Mouse (Mus musculus) right cerebral cortex, postnatal 4 days (tissue): ENCODE measurements around the gene Ric8b.

Source experiments
- DNase-seq: peaks from one replicate; pipeline ENCODE4 v3.0.0-alpha.2; 2022

Gene Ric8b

GRCm38 (mm10) chr10:85013464-85013863, 96.0 kb downstream of the Ric8b start:
- DNase-seq, result peak; percentile 26

GRCm38 (mm10) chr10:85013924-85014428, 96.6 kb downstream of the Ric8b start:
- DNase-seq, result no peak

GRCm38 (mm10) chr10:85014456-85014976, 97.1 kb downstream of the Ric8b start:
- no peak for DNase-seq

DNA sequence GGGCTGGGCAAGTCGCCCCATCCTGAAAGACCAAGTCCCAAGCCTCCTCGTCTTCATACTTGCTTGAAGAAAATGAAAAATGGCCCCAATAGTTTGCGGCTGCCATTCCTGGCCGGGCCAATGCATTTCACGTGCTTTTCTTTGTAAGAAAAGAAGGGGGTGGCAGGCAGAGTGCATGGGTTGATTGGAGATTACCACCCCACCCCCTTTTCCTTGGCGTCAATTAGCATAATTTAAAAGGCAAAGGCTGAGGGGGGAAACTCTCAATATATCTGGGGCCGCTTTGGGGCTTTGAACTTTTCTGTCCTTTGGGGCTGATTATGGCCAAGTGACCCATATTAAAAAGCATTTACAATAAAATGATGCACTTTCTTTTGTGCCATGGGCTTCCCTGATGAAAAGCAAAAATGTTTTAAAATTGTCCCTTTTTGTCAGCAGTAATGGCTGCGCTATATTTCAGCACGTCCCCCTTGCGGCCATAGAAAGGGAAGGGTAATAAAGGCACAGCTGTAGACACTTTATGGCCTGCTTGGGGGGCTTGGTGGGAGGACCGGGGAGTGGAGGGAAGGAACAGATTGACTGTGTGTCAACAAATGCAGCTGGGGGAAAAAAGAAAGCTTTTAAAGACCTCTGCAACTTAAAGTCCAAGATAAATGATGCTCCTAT, 105.4 kb downstream of the Ric8b start:
- no peak for DNase-seq

- DNase-seq, result peak; percentile 42
Observed at GRCm38 (mm10) chr10:85023313-85023666, 105.9 kb downstream of the Ric8b start.

GRCm38 (mm10) chr10:85025799-85026424, 108.5 kb downstream of the Ric8b start:
- DNase-seq, result no peak

DNA sequence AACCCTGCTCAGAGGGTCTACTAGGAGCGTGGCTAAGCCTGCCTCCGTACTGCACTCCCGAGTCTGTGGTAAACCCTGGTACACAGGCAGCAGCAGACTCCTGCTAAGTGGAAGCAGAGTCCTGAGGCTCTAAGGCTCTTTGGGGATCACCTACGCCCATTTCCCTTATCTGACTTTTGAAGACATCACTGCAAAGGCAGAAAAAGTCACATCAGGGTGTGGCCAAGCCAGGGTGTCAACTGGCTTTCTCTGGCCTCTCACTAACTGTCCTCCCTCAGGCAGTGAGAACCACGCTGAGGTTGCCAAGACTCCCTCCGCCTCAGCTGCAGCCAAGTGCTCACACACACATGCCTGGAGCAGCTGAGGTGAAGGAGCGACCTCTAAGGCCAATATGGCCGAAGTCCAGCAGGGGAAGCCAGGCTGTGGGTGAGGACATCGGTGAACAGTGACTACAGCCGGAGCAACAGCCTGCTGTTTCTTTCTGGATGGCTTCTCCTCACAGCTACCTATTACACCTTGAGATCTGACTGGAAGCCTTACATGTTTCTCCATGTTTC, 110.3 kb downstream of the Ric8b start:
- DNase-seq, result no peak

- no peak for DNase-seq
Observed at GRCm38 (mm10) chr10:85035131-85035725, 117.8 kb downstream of the Ric8b start.

GRCm38 (mm10) chr10:85038147-85038546, 120.7 kb downstream of the Ric8b start:
- no peak for DNase-seq

GRCm38 (mm10) chr10:85038852-85039251, 121.4 kb downstream of the Ric8b start:
- no peak for DNase-seq

DNA sequence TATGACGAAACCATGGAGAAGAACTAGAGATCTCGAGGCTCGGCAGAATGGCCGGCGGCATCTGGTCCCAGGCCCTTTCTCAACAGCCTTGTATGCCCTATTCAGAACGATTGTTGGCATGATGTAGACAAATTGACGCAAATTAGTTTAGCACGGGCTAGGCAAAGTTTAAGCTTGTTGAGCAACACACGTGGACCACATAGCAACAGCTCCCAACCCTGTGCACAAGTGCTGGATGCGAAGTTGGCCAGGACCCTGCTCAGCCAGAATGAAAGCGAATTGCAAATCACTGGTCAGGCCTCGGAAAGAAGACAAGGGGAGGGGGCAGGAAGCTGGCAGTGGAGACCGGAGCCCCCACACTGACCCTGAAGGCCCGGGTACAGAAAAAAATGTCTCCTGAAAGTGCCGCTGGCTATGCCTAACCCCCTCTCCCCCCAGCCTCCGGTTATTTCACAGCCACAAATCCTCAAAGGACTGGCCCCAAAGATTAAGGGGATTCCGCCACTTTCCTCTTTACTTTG, 126.8 kb downstream of the Ric8b start:
- no peak for DNase-seq

GRCm38 (mm10) chr10:85044732-85045720, 127.6 kb downstream of the Ric8b start:
- peak; percentile 44 for DNase-seq

- DNase-seq, result peak; percentile 20
Observed at GRCm38 (mm10) chr10:85046585-85046984, 129.2 kb downstream of the Ric8b start.

- no peak for DNase-seq
Observed at GRCm38 (mm10) chr10:85048008-85048407, 130.6 kb downstream of the Ric8b start.

DNA sequence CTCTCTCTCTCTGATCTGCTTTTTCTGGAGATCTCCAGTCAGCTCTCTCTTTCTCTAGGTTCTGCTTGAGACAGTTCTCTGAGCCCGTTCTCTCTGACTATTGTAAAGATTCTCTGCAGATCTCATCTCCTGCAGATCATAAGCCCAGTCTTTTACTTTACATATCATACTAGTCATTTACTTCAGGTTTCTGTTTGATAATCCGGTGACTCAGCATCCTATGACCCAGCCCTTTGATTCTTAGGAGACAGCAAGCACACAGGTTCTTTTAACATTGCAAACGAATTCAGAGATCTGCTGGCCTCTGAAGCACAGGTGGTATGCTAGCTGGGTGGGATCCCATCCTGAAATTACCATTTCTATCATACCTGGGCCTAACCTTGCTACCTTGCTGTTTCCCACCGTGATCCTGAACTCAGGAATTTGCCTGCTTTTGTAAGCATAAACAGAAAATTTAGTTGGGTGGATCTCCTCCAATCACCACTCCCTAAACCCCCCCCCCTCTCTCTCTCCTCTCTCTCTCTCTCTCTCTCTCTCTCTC, 133.3 kb downstream of the Ric8b start:
- DNase-seq, result no peak

DNA sequence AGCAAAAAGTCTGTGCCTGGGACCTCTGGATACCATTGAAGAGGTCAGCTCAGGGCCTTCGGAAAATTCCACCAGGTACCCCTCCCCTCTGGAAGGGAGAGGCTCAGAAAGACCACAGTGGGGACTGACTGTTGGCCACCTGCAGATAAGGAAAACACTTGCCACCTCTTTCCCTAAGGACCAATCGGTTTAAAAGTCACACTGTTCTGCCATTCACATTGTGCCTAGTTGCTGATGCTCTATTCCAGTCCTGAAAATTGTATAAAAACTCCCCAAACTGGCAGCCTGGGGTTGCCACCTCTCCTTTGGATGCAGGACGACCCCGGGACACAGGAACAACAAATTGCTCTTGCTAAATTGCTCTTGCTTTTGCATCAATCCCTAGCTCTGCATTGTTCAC, 135.0 kb downstream of the Ric8b start:
- DNase-seq, result no peak

DNA sequence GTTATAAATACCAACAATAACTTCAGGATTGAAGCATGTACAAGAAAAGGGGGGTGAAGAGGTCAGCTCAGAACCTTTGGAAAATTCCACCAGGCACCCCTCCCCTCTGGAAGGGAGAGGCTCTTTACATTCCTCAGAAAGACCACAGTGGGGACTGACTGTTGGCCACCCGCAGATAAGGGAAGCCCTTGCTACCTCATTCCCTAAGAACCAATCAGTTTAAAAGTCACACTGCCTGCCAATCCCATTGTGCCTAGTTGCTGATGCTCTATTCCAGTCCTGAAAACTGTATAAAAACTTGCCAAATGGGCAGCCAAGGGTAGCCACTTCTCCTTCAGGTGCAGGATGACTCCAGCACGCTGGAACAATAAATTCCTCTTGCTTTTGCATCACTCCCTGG, 137.5 kb downstream of the Ric8b start:
- DNase-seq, result no peak
